Mouse (Mus musculus): ENCODE measurements around the gene Immp2l. TPM values are rescaled to one million over a fixed set of nuclear protein-coding genes. Genes with fewer than 3 reads are reported as not detected.
"Not testable (repeated sequence)": the region's sequence is repeated elsewhere in the genome, so short reads cannot be mapped to it uniquely, and the experiment has no call there.

The Immp2l gene
- polyA plus RNA-seq, 1 experiment, result 4.2 TPM

- 70% methylated on average over 3 of the region's 3 CpGs for WGBS
- no peak for DNase-seq (ENCODE audit: low read depth, low spot score)
These were observed 703.3 kb downstream of the Immp2l start for GRCm38 (mm10) chr12:41727221-41727620.

DNA sequence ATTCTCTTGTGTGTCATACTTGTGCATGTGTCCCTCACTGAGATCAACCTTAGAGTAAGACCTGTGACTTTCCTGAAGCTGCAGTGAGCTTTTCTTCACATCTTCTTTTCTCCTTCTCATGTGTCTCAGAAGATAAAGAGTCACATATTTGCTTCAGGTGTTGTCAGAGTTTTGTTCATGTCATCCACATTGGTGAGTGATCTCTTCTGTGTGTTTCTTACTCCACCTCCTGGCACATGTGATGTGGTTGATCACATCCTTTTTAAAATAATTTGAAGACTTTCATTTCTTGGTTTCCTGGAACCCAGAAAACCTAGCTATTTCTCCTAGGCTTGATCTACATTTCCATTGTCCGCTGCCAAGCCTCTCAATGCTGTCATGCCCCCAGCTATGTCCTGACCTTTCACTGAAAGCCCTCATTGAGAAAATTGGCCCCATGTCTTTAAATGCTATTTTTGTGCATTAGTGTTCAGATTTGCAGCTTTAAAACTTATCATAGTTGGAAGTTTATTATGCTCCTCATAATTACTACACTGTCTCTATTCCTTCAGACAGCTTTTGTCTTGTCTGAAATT is 704.0 kb downstream of the Immp2l start:
- no peak for DNase-seq (ENCODE audit: low read depth, low spot score)
- 88% methylated on average over 1 of the region's 1 CpGs for WGBS

- no peak for DNase-seq (ENCODE audit: low read depth, low spot score)
- WGBS, result 79% methylated on average over 1 of the region's 1 CpGs
These were observed 704.6 kb downstream of the Immp2l start for GRCm38 (mm10) chr12:41728467-41728866.

GRCm38 (mm10) chr12:41729780-41730179 is 705.9 kb downstream of the Immp2l start:
- 92% methylated on average over 1 of the region's 1 CpGs for WGBS
- DNase-seq (ENCODE audit: low read depth, low spot score), result no peak

GRCm38 (mm10) chr12:41733168-41733567 is 709.3 kb downstream of the Immp2l start:
- DNase-seq (ENCODE audit: low read depth, low spot score), result no peak

- WGBS, result 72% methylated on average over 3 of the region's 3 CpGs
- no peak for DNase-seq (ENCODE audit: low read depth, low spot score)
These were observed 719.0 kb downstream of the Immp2l start for GRCm38 (mm10) chr12:41742887-41743286.

DNA sequence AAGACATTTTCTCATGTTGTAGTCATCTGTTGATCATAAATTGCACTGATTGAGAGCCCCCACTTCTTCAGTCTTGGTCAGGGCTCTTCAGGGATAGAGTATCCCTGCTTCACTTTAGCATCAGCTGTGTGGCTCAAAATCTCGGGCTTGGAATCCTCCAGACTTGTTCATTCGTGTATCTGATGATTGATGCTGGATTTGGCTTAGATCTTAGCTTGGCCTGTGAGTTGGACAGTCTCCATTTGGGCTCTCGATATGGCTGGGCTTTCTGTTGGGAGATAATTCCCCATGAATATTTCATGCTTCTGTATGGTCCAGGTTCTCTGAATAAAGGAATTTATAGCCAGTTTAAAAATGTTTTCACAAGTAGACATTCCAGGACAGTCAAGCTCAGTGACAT is 739.5 kb downstream of the Immp2l start:
- no peak for DNase-seq (ENCODE audit: low read depth, low spot score)
- 67% methylated on average over 3 of the region's 3 CpGs for WGBS

- 67% methylated on average over 3 of the region's 3 CpGs for WGBS
- DNase-seq (ENCODE audit: low read depth, low spot score), result no peak
These were observed 750.1 kb downstream of the Immp2l start for GRCm38 (mm10) chr12:41773961-41774360.

GRCm38 (mm10) chr12:41774623-41775323 is 750.9 kb downstream of the Immp2l start:
- DNase-seq (ENCODE audit: low read depth, low spot score), result no peak
- 94% methylated on average over 5 of the region's 5 CpGs for WGBS

GRCm38 (mm10) chr12:41777762-41778161 is 753.9 kb downstream of the Immp2l start:
- no CpG with 5 or more reads among the region's 4 CpGs for WGBS
- DNase-seq (ENCODE audit: low read depth, low spot score), result not testable (repeated sequence)

GRCm38 (mm10) chr12:41793681-41794080 is 769.8 kb downstream of the Immp2l start:
- 77% methylated on average over 1 of the region's 1 CpGs for WGBS
- not testable (repeated sequence) for DNase-seq (ENCODE audit: low read depth, low spot score)

- DNase-seq (ENCODE audit: low read depth, low spot score), result no peak
- WGBS, result 89% methylated on average over 6 of the region's 6 CpGs
These were observed 805.6 kb downstream of the Immp2l start for GRCm38 (mm10) chr12:41829517-41829916.

DNA sequence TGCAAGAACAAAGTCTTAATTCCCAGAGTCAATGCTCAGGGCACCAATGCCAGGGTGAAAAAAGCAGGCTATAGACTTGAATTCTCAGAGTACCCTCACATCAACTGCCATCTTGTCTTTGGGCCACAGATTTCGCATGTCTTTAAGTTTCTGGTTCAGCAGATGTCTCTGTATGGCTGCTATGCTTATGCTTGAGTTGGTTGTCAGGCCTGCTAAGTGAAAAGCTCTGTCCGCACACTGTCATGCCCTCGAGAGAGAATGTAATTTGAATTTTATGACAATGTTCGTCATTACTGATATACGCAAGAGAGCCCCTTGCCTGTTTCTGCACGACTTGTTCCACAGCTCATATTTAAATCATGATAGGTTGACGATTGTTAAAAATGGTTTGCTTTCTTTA is 807.8 kb downstream of the Immp2l start:
- 82% methylated on average over 7 of the region's 7 CpGs for WGBS
- no peak for DNase-seq (ENCODE audit: low read depth, low spot score)

DNA sequence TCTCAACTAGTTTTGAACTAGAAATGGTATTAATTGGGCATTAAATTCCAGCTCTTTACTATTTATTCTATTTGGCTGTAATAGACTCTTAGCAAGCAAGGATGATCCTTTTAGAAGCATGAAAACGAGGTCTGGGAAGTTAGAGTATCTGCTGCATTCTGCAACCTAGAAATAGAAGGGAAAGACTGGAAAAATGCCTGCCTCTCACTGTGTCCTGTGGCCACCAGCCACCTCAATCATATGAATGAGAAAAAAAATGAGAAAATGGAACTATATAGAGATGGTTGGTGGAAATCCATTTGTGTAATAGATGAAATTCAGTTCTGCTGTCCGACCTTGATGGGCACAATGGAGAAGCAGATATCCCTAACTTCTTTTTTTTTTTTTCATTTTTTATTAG is 810.8 kb downstream of the Immp2l start:
- 86% methylated on average over 2 of the region's 2 CpGs for WGBS
- no peak for DNase-seq (ENCODE audit: low read depth, low spot score)

DNA sequence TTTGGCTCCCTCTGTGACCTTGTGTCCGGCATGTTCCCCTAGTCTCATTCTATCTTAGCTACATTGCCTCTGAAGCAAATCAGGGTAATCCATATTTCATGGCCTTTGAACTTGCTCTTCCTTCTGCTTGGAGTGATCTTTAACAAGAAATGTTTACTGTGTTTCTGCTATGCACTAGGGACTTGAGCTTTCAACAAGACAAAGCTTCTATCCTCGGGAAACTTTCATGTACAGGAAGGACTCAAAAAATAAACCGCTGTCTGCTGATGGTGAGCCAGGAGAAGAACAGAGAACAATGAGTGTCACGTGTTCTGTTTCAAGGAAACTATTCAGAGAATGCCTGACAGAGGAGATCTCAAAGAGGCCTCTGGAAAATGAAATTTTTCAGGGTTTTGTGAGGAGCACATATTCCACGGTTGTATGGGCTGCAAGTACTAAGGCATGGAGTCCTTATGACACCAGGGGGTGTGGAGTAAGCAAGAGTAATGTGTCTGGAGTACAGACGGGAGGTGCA is 814.5 kb downstream of the Immp2l start:
- no peak for DNase-seq (ENCODE audit: low read depth, low spot score)
- WGBS, result 67% methylated on average over 6 of the region's 6 CpGs

DNA sequence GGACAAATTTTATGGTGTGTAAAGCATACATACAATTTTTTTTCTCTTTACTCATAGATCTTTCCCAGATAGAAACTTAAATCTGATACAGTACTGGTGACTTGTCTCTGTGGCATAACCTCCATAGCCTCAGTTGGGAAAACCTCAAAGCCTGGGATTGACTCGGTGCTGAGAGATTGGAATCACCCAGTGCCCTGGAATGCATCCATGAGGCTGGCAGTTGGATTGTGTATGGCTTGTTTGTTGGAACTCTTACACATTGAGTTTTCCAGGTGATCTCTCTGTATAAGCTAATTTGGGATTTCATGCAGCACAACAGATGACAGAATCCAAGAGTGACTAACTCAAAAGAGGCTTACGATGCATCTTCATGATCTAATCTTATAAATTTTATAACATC is 815.4 kb downstream of the Immp2l start:
- DNase-seq (ENCODE audit: low read depth, low spot score), result no peak
- WGBS, result 89% methylated on average over 2 of the region's 2 CpGs

DNA sequence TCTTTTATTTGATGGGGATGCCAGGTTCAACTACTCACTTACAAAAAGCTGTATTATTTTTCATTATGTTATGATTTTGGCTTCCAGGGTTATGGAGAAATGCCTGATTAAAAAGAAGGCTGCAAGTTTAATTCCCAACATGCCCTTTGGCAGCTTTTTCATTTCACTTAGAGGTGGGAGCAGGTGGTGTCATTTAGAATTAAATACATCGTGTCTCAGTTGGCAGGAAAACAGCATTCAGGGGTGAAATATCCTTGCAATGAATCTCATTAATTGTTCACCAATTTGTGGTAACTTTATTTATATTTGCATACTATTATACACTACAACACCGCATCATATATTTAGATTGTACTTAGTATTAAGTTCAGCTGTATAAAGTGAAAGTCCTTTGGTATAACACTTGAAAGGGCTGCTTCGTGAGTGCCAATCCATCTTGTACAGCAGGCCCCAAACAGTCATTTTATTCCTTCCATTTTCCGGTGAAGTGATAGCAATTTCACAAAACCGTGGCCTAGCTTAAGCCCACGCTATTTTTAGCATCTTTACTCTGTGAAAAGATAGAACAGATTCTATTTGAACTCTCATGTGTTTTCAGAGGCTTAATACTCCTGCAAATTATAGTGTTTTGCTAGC is 818.9 kb downstream of the Immp2l start:
- no peak for DNase-seq (ENCODE audit: low read depth, low spot score)
- WGBS, result 73% methylated on average over 6 of the region's 6 CpGs

DNA sequence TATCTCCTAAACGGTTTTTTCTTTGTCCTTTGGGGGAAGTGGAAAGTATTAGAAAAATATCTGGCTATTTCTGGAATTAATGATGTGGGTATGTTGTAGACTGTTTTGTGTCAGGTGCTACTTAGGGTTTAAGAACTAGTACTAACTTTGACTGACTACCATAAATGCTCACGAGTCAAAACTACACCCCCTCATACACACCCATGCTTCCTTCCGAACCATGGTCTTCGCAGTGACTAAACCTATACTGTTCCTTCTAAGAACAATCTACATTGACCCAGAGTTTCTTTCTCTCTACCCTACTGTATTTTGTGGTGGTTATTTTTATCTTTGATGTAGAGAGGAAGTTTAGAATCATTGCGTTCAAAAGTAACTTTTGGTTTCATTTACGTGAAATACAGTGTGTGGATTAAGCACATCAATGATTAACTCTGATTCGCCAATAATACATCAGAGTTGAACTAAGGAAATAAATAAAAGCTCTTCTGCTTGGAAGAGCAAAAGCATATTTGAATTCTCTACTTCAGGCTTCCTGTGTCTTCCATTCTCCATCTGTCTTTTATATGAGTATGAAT is 828.1 kb downstream of the Immp2l start:
- no peak for DNase-seq (ENCODE audit: low read depth, low spot score)
- 47% methylated on average over 7 of the region's 7 CpGs for WGBS

GRCm38 (mm10) chr12:41859652-41860051 is 835.8 kb downstream of the Immp2l start:
- DNase-seq (ENCODE audit: low read depth, low spot score), result not testable (repeated sequence)
- 62% methylated on average over 5 of the region's 5 CpGs for WGBS

- no peak for DNase-seq (ENCODE audit: low read depth, low spot score)
These were observed 844.4 kb downstream of the Immp2l start for GRCm38 (mm10) chr12:41868317-41868716.

DNA sequence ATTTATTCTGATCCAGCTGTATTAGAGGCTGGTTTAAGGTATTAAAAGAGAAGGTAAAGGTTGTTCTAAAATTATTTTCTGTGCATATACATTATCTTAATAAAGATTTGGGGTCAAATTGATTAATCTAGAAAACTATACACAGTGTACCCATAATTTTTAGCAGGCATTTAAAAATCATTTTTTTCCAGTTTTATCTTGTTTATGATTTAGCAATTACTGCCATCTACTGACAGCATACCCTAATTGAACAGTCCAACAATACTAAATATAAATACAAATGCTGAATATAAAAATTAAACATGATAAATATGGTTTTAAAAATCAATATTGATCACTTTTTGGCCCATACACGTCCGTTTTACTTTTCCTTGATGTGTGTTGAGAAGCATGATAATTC is 850.1 kb downstream of the Immp2l start:
- WGBS, result 72% methylated on average over 2 of the region's 2 CpGs
- DNase-seq (ENCODE audit: low read depth, low spot score), result no peak

More at GRCm38 (mm10) chr12:41868317-41868716, 844.4 kb downstream of the Immp2l start:
- WGBS, result 70% methylated on average over 2 of the region's 2 CpGs
